Mouse (Mus musculus) C2C12 (cell line): ENCODE results near the gene Tectb.

ENCODE experiments used
- CTCF ChIP-seq: IDR thresholded peaks from one replicate; pipeline ENCODE4 v1.5.1; 2011; ENCODE audit not compliant: control insufficient read depth, insufficient read depth, insufficient read length
- FOSL1 ChIP-seq: IDR thresholded peaks from one replicate; pipeline ENCODE4 v1.8.0; 2011; ENCODE audit warnings: mild to moderate bottlenecking, low read length; ENCODE audit not compliant: poor library complexity, insufficient read depth, severe bottlenecking
- MAX ChIP-seq: IDR thresholded peaks from one replicate; pipeline ENCODE4 v1.6.1; 2011; ENCODE audit warnings: mild to moderate bottlenecking, control low read depth
- USF1 ChIP-seq: IDR thresholded peaks from one replicate; pipeline ENCODE4 v1.6.1; 2011; ENCODE audit warnings: low read depth, mild to moderate bottlenecking, control low read depth, moderate library complexity

GRCm38 (mm10) chr19:55195574-55195973, 15.0 kb downstream of the Tectb start:
- TF ChIP-seq CTCF, result no peak
- TF ChIP-seq FOSL1, result no peak
- no peak for TF ChIP-seq MAX
- no peak for TF ChIP-seq USF1
